Mouse (Mus musculus) brain, adult 2 months (tissue): ENCODE measurements around the gene Acly.

Source experiments
- DNase-seq: peaks from one replicate; pipeline ENCODE4 v3.0.0; 2011; ENCODE audit warnings: low read depth, low spot score

Acly gene

GRCm38 (mm10) chr11:100527458-100528374, at the start of gene Acly:
Gene Acly (minus strand): TSS chr11:100528000.
- peak; percentile 100 for DNase-seq

DNA sequence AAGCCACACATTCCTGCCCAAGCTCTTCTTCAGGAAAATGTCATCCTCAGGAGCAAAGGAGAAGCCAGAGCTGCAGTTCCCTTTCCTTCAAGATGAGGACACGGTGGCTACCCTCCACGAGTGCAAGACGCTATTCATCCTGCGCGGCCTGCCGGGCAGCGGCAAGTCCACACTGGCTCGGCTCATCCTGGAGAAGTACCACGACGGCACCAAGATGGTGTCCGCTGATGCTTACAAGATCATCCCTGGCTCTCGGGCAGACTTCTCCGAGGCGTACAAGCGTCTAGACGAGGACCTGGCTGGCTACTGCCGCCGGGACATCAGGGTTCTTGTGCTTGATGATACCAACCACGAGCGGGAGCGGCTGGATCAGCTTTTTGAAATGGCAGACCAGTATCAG, 48.5 kb upstream of the Acly start:
- no peak for DNase-seq

- DNase-seq: peak; percentile 94
Measured at GRCm38 (mm10) chr11:100575484-100575855, 47.7 kb upstream of the Acly start.

DNA sequence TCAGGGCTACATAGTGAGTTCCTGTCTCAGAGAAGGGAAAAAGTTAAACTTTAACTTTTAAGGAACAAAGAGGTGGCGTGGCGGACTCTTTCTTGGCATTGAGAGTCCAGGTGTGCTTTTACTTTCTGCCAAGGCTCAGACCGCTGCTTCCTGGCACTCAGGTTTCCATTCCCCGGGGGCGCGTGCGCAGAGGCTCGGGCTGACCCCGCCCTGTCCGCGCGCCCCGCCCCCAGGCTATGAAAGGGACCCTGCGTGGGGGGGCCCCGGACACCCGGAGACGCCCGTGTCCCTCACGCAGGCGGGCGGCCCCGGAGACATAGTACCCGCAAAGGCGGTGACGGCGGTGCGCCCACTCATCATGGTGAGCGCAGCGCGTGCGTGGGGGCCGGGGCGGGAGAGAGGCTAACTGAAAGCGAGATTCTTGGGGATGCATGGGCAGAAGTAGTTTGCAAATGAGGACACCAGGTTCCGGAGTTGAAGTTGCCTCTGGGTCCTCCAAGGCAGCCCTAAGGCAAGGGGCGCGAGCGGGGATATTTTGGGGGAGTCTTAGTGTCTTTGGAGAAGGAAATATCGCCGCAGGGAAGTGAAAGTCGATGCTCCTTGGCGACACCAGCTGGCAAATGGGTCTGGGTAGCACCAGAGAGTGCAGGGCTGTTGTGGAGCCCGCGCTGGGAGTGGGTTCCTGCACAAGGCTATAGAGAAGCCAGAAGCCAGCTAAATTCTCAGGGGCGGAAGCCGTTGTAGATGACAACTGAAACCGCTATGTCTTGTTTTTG, 47.1 kb upstream of the Acly start, which contains the start of gene Cnp:
TSS of gene Cnp (plus strand) at position 197 of the 776 bp plus-strand sequence.
- DNase-seq: peak; percentile 78

- no peak for DNase-seq
Measured at GRCm38 (mm10) chr11:100574188-100574587, 46.4 kb upstream of the Acly start.

- DNase-seq: peak; percentile 88
Measured at GRCm38 (mm10) chr11:100571202-100571567, 43.4 kb upstream of the Acly start.

- peak; percentile 88 for DNase-seq
Measured at GRCm38 (mm10) chr11:100570430-100571201, 42.8 kb upstream of the Acly start.

- DNase-seq: no peak
Measured at GRCm38 (mm10) chr11:100569789-100570188, 42.0 kb upstream of the Acly start.

DNA sequence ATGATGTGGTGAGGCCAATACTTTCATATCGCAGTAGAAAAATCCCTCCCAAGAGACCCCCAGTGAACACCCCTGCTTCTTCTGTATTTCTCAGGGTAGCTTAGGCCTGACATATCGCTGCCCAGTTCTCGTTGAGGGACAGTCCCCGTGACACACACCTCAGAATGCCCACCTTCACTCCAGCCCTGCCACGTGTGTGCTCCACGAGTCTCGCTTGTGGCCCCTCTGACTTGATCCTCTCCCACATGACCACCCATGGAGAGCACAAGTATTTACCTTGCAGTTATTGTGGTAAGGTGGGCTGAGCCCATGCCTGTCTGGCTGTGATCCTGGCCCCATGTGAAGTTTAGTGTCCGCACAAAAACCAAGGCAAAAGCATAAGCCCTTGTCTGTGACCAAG, 40.9 kb upstream of the Acly start:
- DNase-seq: no peak

- no peak for DNase-seq
Measured at GRCm38 (mm10) chr11:100567815-100568245, 40.0 kb upstream of the Acly start.

DNA sequence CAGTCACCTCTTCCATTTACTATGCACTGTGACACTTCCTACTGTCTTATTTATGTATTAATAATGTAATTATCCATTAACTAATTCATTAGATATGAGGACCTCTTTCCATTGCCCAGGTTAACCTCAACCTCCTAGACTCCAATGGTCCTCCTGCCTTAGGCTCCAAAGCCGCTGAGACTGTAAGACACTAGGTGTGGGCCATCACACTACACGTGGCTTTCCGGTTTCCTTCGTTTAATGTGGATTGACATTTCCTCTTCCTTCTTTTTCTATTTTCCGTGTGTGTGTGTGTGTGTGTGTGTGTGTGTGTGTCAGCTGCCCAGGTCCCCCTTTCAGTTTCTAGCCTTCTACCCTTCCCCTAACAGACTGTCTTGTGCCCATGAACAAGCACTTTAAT, 39.4 kb upstream of the Acly start:
- DNase-seq: no peak

DNA sequence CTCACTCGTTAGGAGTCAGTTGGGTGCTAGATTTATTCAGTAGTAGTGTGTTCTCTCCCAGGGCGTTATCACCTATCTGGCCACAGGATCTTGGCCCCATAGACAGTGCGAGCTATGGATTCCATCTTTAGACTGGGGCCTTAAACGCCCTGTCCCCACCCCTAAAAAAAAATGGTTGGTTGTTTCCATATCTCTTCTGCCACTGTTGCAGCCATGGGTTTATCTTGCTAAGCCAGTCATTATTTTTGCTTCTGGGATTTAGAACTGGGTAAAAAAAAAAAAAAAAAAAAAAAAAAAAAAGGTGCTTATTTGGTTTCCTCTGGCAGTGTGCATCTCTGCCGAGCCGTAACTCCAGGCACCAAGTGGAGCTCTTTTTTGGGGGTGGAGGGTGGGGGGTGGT, 36.9 kb upstream of the Acly start:
- no peak for DNase-seq

- peak; percentile 90 for DNase-seq
Measured at GRCm38 (mm10) chr11:100564297-100564696, 36.5 kb upstream of the Acly start.

DNA sequence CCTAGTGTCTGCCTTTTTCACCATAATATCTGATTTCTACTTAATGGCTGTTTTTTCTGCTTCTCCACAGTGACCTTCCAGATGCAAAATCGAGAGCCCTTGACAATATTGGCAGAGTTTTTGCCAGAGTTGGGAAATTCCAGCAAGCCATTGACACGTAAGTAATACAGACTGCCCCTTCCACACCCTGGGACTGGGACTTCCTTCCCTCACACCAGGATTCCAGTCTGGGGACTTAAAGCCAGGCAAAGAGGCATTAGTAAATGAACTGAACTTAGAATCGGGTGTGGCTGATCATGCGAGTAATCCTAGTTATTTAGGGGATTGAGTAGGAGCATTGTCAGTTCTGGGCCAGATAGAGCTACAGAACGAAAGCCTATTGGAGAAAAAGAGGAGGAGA, 33.9 kb upstream of the Acly start:
- no peak for DNase-seq

GRCm38 (mm10) chr11:100559476-100559875, 31.7 kb upstream of the Acly start:
- DNase-seq: no peak

DNA sequence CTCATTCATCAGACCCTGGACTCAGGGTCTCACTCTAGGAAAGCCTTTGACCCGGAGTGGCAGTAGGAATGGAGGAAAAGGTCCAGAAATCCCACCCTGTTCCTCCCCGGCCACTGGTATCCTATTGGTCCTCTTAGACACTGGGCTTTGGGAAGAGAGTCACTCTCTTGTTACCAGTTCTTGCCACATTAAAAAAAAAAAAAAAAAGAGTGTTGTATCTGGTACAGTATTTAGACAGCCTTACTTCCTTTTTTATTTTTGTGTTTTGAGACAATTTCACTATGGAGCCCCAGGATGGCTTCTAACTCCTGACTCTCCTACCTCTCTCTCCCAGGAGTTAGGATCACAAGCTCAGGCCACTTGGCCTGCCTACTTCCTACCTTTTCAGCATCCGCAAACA, 29.8 kb upstream of the Acly start:
- no peak for DNase-seq

GRCm38 (mm10) chr11:100555583-100555982, 27.8 kb upstream of the Acly start:
- peak; percentile 88 for DNase-seq

DNA sequence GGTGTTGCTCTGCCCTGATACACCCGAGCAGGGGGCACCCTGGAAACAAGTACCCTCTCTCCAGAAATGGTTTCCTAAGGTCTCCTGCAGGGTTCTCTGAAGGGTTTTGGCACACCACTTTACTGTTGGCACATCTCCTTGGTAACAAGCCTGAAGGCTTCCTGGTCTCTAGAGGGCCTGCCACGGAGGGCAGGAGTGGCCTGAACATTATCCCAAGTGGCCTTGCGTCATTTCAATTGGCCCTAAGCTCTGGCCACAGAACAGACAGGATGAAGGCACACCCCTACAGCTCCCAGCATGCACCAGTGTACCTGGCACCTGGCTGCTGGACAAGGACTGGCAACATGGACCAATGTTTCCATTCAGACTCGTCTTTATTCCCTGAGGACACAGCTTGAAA, 25.0 kb upstream of the Acly start:
- no peak for DNase-seq

GRCm38 (mm10) chr11:100550101-100550500, 22.3 kb upstream of the Acly start:
- no peak for DNase-seq

GRCm38 (mm10) chr11:100549466-100549865, 21.7 kb upstream of the Acly start:
- no peak for DNase-seq

- no peak for DNase-seq
Measured at GRCm38 (mm10) chr11:100548141-100548540, 20.3 kb upstream of the Acly start.

DNA sequence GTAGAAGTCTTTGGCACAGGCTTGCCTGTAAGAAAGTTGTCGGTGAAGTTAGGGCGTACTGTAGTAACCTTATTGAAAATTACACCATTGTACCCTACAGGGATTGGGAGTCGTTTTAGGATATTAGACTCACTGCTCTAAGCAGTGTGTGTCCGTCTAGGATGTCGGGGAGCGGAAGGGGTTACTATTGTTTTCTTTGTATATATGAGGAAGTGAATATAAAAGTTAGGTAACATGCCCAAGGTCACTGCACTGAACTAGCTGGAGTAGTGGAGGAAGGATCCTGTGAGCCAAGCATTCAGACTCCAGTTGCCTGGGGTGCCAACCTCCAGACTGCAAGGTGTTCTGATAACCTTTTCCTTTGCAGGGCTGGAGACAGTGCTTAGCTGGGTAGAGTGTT, 19.2 kb upstream of the Acly start:
- DNase-seq: no peak
